Mouse (Mus musculus) G1E (cell line): ENCODE results near the gene 2610301B20Rik.

Source experiments
- CTCF ChIP-seq: IDR thresholded peaks from 2 replicates; pipeline ENCODE4 v1.5.1; 2012; ENCODE audit warnings: low read depth, low read length, inconsistent platforms, mixed read lengths
- POLR2AphosphoS5 ChIP-seq: IDR thresholded peaks from 2 replicates; pipeline ENCODE4 v1.6.1; 2012; ENCODE audit warnings: low read depth, low read length, inconsistent platforms; ENCODE audit not compliant: insufficient replicate concordance
- TAL1 ChIP-seq: conservative IDR thresholded peaks from 2 replicates; pipeline ENCODE4 v1.6.1; 2012; ENCODE audit warnings: low read depth, low read length, inconsistent platforms, mixed read lengths

GRCm38 (mm10) chr4:10911909-10912478 is 37.7 kb downstream of the 2610301B20Rik start:
- TF ChIP-seq CTCF = no peak
- no peak for TF ChIP-seq TAL1
- no peak for TF ChIP-seq POLR2AphosphoS5
